Mouse (Mus musculus) neural tube, embryonic 11.5 days (tissue): ENCODE measurements around the gene Spock1. TPM values are rescaled to one million over a fixed set of nuclear protein-coding genes. Genes with fewer than 3 reads are reported as not detected.

Experiments
- ATAC-seq: fragments of 200-750 bp; cut with Nextera tagmentation; 2 replicates; pipeline ENCODE4 v1.8.0; 2017; ENCODE audit warnings: moderate number of reproducible peaks, mild to moderate bottlenecking, moderate TSS enrichment, moderate library complexity; ENCODE audit not compliant: insufficient read depth, low FRiP score, low TSS enrichment
- DNase-seq: peaks from one replicate; pipeline ENCODE4 v3.0.0-alpha.2; 2015; ENCODE audit warnings: low spot score
- H3K27ac ChIP-seq: fragments of 300-500 bp; sonication (generic); 2 replicates; pipeline ENCODE4 v1.5.1; 2014; ENCODE audit warnings: low read depth, mild to moderate bottlenecking, low read length
- H3K27me3 ChIP-seq: fragments of 300-500 bp; sonication (generic); 2 replicates; pipeline ENCODE4 v1.6.1; 2014; ENCODE audit warnings: mild to moderate bottlenecking, low read length, mixed read lengths; ENCODE audit not compliant: control insufficient read depth, insufficient read depth
- H3K36me3 ChIP-seq: fragments of 300-500 bp; sonication (generic); 2 replicates; pipeline ENCODE4 v1.6.1; 2014; ENCODE audit warnings: mild to moderate bottlenecking, low read length, moderate library complexity, mixed read lengths; ENCODE audit not compliant: control insufficient read depth, insufficient read depth
- H3K4me1 ChIP-seq: fragments of 300-500 bp; sonication (generic); 2 replicates; pipeline ENCODE4 v1.6.1; 2014; ENCODE audit warnings: low read length, mixed read lengths; ENCODE audit not compliant: control insufficient read depth, insufficient read depth
- H3K4me2 ChIP-seq: fragments of 300-500 bp; sonication (generic); 2 replicates; pipeline ENCODE4 v1.6.1; 2014; ENCODE audit warnings: low read depth, mild to moderate bottlenecking, moderate library complexity
- H3K4me3 ChIP-seq: fragments of 300-500 bp; sonication (generic); 2 replicates; pipeline ENCODE4 v1.5.1; 2014; ENCODE audit warnings: low read depth, low read length
- H3K9ac ChIP-seq: fragments of 300-500 bp; sonication (generic); 2 replicates; pipeline ENCODE4 v1.6.1; 2014; ENCODE audit warnings: mild to moderate bottlenecking, low read length
- H3K9me3 ChIP-seq: fragments of 300-500 bp; sonication (generic); 2 replicates; pipeline ENCODE4 v1.6.1; 2016; ENCODE audit warnings: low read length; ENCODE audit not compliant: control insufficient read depth
- WGBS: fragments of 180-500 bp; shearing (Covaris S2); extraction: QIAGEN DNeasy Blood & Tissue Kit; methylation state at CpG from one replicate; pipeline ENCODE4 v1.1.7; 2014; 5-methylcytosine and 5-hydroxymethylcytosine counted together
- polyA plus RNA-seq: library from polyadenylated mRNA; unstranded; fragments of >200 nt; fragmentation: Nextera tagmentation; extraction: Ambion mirVana; gene quantifications from 2 replicates; pipeline ENCODE4 v1.2.1, GENCODE M21; 2014

Gene Spock1
- polyA plus RNA-seq, 1 experiment from 2014 or later, result 23.3 TPM

- H3K27me3 ChIP-seq, result no peaks in the 10 kb centered on the region
- H3K36me3 ChIP-seq, result no peaks in the 10 kb centered on the region
- H3K9ac ChIP-seq, result no peak overlapping the region
- peaks cover 14% of the 10 kb centered on the region for H3K4me1 ChIP-seq
- H3K4me3 ChIP-seq, result no peak overlapping the region
- WGBS, result 83% methylated on average over 3 of the region's 3 CpGs
- H3K27ac ChIP-seq, result no peak overlapping the region
- ATAC-seq (no peak), DNase-seq (no peak)
- H3K4me2 ChIP-seq, result no peak overlapping the region
- H3K9me3 ChIP-seq, result no peaks in the 10 kb centered on the region
Observed at GRCm38 (mm10) chr13:57744667-57745066, 163.5 kb downstream of the Spock1 start.

GRCm38 (mm10) chr13:57741186-57741585 is 166.9 kb downstream of the Spock1 start:
- Histone ChIP-seq H3K4me1 (peaks cover 14% of the 10 kb centered on the region), H3K9me3 (no peaks in the 10 kb centered on the region), H3K27me3 (no peaks in the 10 kb centered on the region), H3K36me3 (no peaks in the 10 kb centered on the region), H3K4me3 (no peak overlapping the region), H3K4me2 (no peak overlapping the region), H3K9ac (no peak overlapping the region), H3K27ac (no peak overlapping the region)
- 69% methylated on average over 6 of the region's 6 CpGs for WGBS
- ATAC-seq (no peak), DNase-seq (no peak)

- no peak for ATAC-seq
- peak overlapping the region; percentile 14; the same call in 1 of the 2 replicates for H3K9ac ChIP-seq
- WGBS, result 43% methylated on average over 5 of the region's 5 CpGs
Observed at GRCm38 (mm10) chr13:57740473-57740872, 167.7 kb downstream of the Spock1 start.

GRCm38 (mm10) chr13:57736060-57736459 is 172.1 kb downstream of the Spock1 start:
- Histone ChIP-seq H3K27ac (no peak overlapping the region), H3K9ac (no peak overlapping the region), H3K4me3 (no peak overlapping the region), H3K9me3 (no peaks in the 10 kb centered on the region), H3K36me3 (no peaks in the 10 kb centered on the region), H3K4me1 (peaks cover 15% of the 10 kb centered on the region), H3K27me3 (no peaks in the 10 kb centered on the region), H3K4me2 (no peak overlapping the region)
- 73% methylated on average over 7 of the region's 7 CpGs for WGBS
- ATAC-seq (no peak), DNase-seq (no peak)

More at GRCm38 (mm10) chr13:57740473-57740872, 167.7 kb downstream of the Spock1 start:
- H3K4me3 ChIP-seq, result no peak overlapping the region
- H3K36me3 ChIP-seq, result no peaks in the 10 kb centered on the region
- H3K9me3 ChIP-seq, result no peaks in the 10 kb centered on the region
- H3K4me1 ChIP-seq, result peaks cover 14% of the 10 kb centered on the region
- DNase-seq, result no peak
- no peak overlapping the region for H3K4me2 ChIP-seq
- H3K27ac ChIP-seq, result peak overlapping the region; percentile 53; the same call in 1 of the 2 replicates
- H3K27me3 ChIP-seq, result no peaks in the 10 kb centered on the region

GRCm38 (mm10) chr13:57734549-57734948 is 173.6 kb downstream of the Spock1 start:
- H3K27me3 ChIP-seq, result no peaks in the 10 kb centered on the region
- H3K9me3 ChIP-seq, result no peaks in the 10 kb centered on the region
- no peak for ATAC-seq
- H3K4me2 ChIP-seq, result no peak overlapping the region
- 96% methylated on average over 4 of the region's 4 CpGs for WGBS
- H3K36me3 ChIP-seq, result no peaks in the 10 kb centered on the region
- H3K9ac ChIP-seq, result no peak overlapping the region
- H3K4me1 ChIP-seq, result peaks cover 2% of the 10 kb centered on the region; the same call in 1 of the 2 replicates
- H3K27ac ChIP-seq, result no peak overlapping the region
- DNase-seq, result no peak
- no peak overlapping the region for H3K4me3 ChIP-seq

GRCm38 (mm10) chr13:57733521-57733920 is 174.6 kb downstream of the Spock1 start:
- ATAC-seq (no peak), DNase-seq (no peak)
- Histone ChIP-seq H3K4me2 (no peak overlapping the region), H3K4me3 (no peak overlapping the region), H3K36me3 (no peaks in the 10 kb centered on the region), H3K27ac (peak overlapping the region; percentile 34; the same call in 1 of the 2 replicates), H3K9me3 (no peaks in the 10 kb centered on the region), H3K27me3 (no peaks in the 10 kb centered on the region), H3K9ac (no peak overlapping the region), H3K4me1 (peaks cover 2% of the 10 kb centered on the region; the same call in 1 of the 2 replicates)
- 74% methylated on average over 1 of the region's 1 CpGs for WGBS

GRCm38 (mm10) chr13:57732251-57732650 is 175.9 kb downstream of the Spock1 start:
- ATAC-seq (no peak), DNase-seq (no peak)
- Histone ChIP-seq H3K4me3 (no peak overlapping the region), H3K9ac (no peak overlapping the region), H3K4me1 (peaks cover 2% of the 10 kb centered on the region; the same call in 1 of the 2 replicates), H3K36me3 (no peaks in the 10 kb centered on the region), H3K4me2 (no peak overlapping the region), H3K27me3 (no peaks in the 10 kb centered on the region), H3K27ac (no peak overlapping the region), H3K9me3 (no peaks in the 10 kb centered on the region)
- 63% methylated on average over 2 of the region's 2 CpGs for WGBS

- Histone ChIP-seq H3K27me3 (no peaks in the 10 kb centered on the region), H3K27ac (no peak overlapping the region), H3K36me3 (no peaks in the 10 kb centered on the region), H3K9ac (no peak overlapping the region), H3K4me2 (no peak overlapping the region), H3K4me1 (no peaks in the 10 kb centered on the region; the same call in 1 of the 2 replicates), H3K4me3 (no peak overlapping the region), H3K9me3 (no peaks in the 10 kb centered on the region)
- WGBS, result 93% methylated on average over 11 of the region's 11 CpGs
- ATAC-seq, result no peak
- DNase-seq, result no peak
Observed at GRCm38 (mm10) chr13:57727716-57728115, 180.4 kb downstream of the Spock1 start.

- Histone ChIP-seq H3K4me2 (no peak overlapping the region), H3K4me1 (no peaks in the 10 kb centered on the region), H3K9me3 (no peaks in the 10 kb centered on the region), H3K9ac (no peak overlapping the region), H3K27me3 (no peaks in the 10 kb centered on the region), H3K27ac (no peak overlapping the region), H3K36me3 (no peaks in the 10 kb centered on the region), H3K4me3 (no peak overlapping the region)
- WGBS, result 92% methylated on average over 7 of the region's 7 CpGs
- ATAC-seq (no peak), DNase-seq (no peak)
Observed at GRCm38 (mm10) chr13:57726654-57727053, 181.5 kb downstream of the Spock1 start.
